Mouse (Mus musculus): Measurements from ENCODE around the gene Olfr1392. TPM values are rescaled to one million over a fixed set of nuclear protein-coding genes. Genes with fewer than 3 reads are reported as not detected.

Olfr1392 gene
- polyA plus RNA-seq, 1 experiment from 2014 or later: not detected

- Histone ChIP-seq H3K4me2 (ENCODE audit: low read length) (no peak overlapping the region), H3K4me1 (ENCODE audit: control insufficient read depth, insufficient read depth, low read length) (no peaks in the 10 kb centered on the region), H3K27me3 (replicated peaks; ENCODE audit: control insufficient read depth, insufficient read depth, low read length) (no peaks in the 10 kb centered on the region), H3K36me3 (ENCODE audit: control insufficient read depth, insufficient read depth, low read length) (peaks cover 26% of the 10 kb centered on the region), H3K27ac (ENCODE audit: low read depth, low read length) (no peak overlapping the region), H3K9ac (ENCODE audit: low read length) (no peak overlapping the region), H3K4me3 (ENCODE audit: low read depth, low read length) (no peak overlapping the region), H3K9me3 (replicated peaks; ENCODE audit: control insufficient read depth, low read length) (no peaks in the 10 kb centered on the region)
- DNase-seq (ENCODE audit: low spot score): no peak
- ATAC-seq: no peak
- 94% methylated on average over 14 of the region's 14 CpGs for WGBS
Measured at GRCm38 (mm10) chr11:49261313-49261855, 23.7 kb upstream of the Olfr1392 start.

- H3K9ac ChIP-seq (ENCODE audit: low read length): no peak overlapping the region
- H3K27ac ChIP-seq (ENCODE audit: low read depth, low read length): no peak overlapping the region
- no peaks in the 10 kb centered on the region for H3K9me3 ChIP-seq (replicated peaks; ENCODE audit: control insufficient read depth, low read length)
- H3K4me3 ChIP-seq (ENCODE audit: low read depth, low read length): no peak overlapping the region
- ATAC-seq: no peak
- no peaks in the 10 kb centered on the region for H3K4me1 ChIP-seq (ENCODE audit: control insufficient read depth, insufficient read depth, low read length)
- H3K4me2 ChIP-seq (ENCODE audit: low read length): no peak overlapping the region
- 95% methylated on average over 5 of the region's 5 CpGs for WGBS
- no peak for DNase-seq (ENCODE audit: low spot score)
- H3K36me3 ChIP-seq (ENCODE audit: control insufficient read depth, insufficient read depth, low read length): peaks cover 26% of the 10 kb centered on the region
- H3K27me3 ChIP-seq (replicated peaks; ENCODE audit: control insufficient read depth, insufficient read depth, low read length): no peaks in the 10 kb centered on the region
Measured at GRCm38 (mm10) chr11:49262286-49262685, 22.8 kb upstream of the Olfr1392 start.

DNA sequence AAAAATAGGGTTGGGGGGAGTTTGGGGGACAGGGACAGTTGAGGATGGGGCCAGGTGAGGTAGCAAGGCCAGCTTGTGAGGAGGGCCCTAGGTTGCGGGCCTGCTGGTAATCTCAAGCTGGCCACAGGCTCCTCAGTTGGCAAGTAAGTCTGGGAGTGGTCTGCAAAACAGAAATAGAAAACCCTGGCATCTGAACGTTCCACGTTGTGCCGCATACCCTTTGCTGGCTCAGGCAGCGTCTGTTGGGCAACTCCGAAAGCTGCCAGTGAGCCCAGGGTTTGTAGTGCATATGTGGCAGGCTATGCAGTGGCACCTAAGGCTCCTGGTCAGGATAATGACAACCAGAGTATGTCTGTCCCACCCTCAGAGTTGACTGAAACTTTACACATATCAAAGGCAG lies 21.9 kb upstream of the Olfr1392 start:
- Histone ChIP-seq H3K4me1 (ENCODE audit: control insufficient read depth, insufficient read depth, low read length) (no peaks in the 10 kb centered on the region), H3K4me2 (ENCODE audit: low read length) (no peak overlapping the region), H3K9ac (ENCODE audit: low read length) (no peak overlapping the region), H3K27me3 (replicated peaks; ENCODE audit: control insufficient read depth, insufficient read depth, low read length) (no peaks in the 10 kb centered on the region), H3K27ac (ENCODE audit: low read depth, low read length) (no peak overlapping the region), H3K36me3 (ENCODE audit: control insufficient read depth, insufficient read depth, low read length) (peaks cover 26% of the 10 kb centered on the region), H3K9me3 (replicated peaks; ENCODE audit: control insufficient read depth, low read length) (no peaks in the 10 kb centered on the region), H3K4me3 (ENCODE audit: low read depth, low read length) (no peak overlapping the region)
- DNase-seq (ENCODE audit: low spot score) (no peak), ATAC-seq (no peak)
- 94% methylated on average over 6 of the region's 6 CpGs for WGBS

- H3K27me3 ChIP-seq (replicated peaks; ENCODE audit: control insufficient read depth, insufficient read depth, low read length): no peaks in the 10 kb centered on the region
- no peak overlapping the region for H3K4me3 ChIP-seq (ENCODE audit: low read depth, low read length)
- no peak for ATAC-seq
- H3K9ac ChIP-seq (ENCODE audit: low read length): no peak overlapping the region
- no peak for DNase-seq (ENCODE audit: low spot score)
- no peak overlapping the region for H3K4me2 ChIP-seq (ENCODE audit: low read length)
- 88% methylated on average over 7 of the region's 7 CpGs for WGBS
- H3K4me1 ChIP-seq (ENCODE audit: control insufficient read depth, insufficient read depth, low read length): no peaks in the 10 kb centered on the region
- no peaks in the 10 kb centered on the region for H3K9me3 ChIP-seq (replicated peaks; ENCODE audit: control insufficient read depth, low read length)
- peaks cover 22% of the 10 kb centered on the region for H3K36me3 ChIP-seq (ENCODE audit: control insufficient read depth, insufficient read depth, low read length)
- no peak overlapping the region for H3K27ac ChIP-seq (ENCODE audit: low read depth, low read length)
Measured at GRCm38 (mm10) chr11:49264081-49264480, 21.0 kb upstream of the Olfr1392 start.

GRCm38 (mm10) chr11:49264622-49265021 lies 20.5 kb upstream of the Olfr1392 start:
- Histone ChIP-seq H3K27me3 (replicated peaks; ENCODE audit: control insufficient read depth, insufficient read depth, low read length) (no peaks in the 10 kb centered on the region), H3K9ac (ENCODE audit: low read length) (no peak overlapping the region), H3K4me1 (ENCODE audit: control insufficient read depth, insufficient read depth, low read length) (no peaks in the 10 kb centered on the region), H3K27ac (ENCODE audit: low read depth, low read length) (no peak overlapping the region), H3K9me3 (replicated peaks; ENCODE audit: control insufficient read depth, low read length) (no peaks in the 10 kb centered on the region), H3K36me3 (ENCODE audit: control insufficient read depth, insufficient read depth, low read length) (peaks cover 22% of the 10 kb centered on the region), H3K4me2 (ENCODE audit: low read length) (no peak overlapping the region), H3K4me3 (ENCODE audit: low read depth, low read length) (no peak overlapping the region)
- 75% methylated on average over 11 of the region's 11 CpGs for WGBS
- no peak for ATAC-seq
- no peak for DNase-seq (ENCODE audit: low spot score)

GRCm38 (mm10) chr11:49265101-49265500 lies 20.0 kb upstream of the Olfr1392 start:
- Histone ChIP-seq H3K4me3 (ENCODE audit: low read depth, low read length) (no peak overlapping the region), H3K4me2 (ENCODE audit: low read length) (no peak overlapping the region), H3K27ac (ENCODE audit: low read depth, low read length) (no peak overlapping the region), H3K4me1 (ENCODE audit: control insufficient read depth, insufficient read depth, low read length) (no peaks in the 10 kb centered on the region), H3K9me3 (replicated peaks; ENCODE audit: control insufficient read depth, low read length) (no peaks in the 10 kb centered on the region), H3K27me3 (replicated peaks; ENCODE audit: control insufficient read depth, insufficient read depth, low read length) (no peaks in the 10 kb centered on the region), H3K36me3 (ENCODE audit: control insufficient read depth, insufficient read depth, low read length) (peaks cover 22% of the 10 kb centered on the region), H3K9ac (ENCODE audit: low read length) (no peak overlapping the region)
- ATAC-seq: no peak
- no peak for DNase-seq (ENCODE audit: low spot score)
- WGBS: 84% methylated on average over 8 of the region's 8 CpGs

GRCm38 (mm10) chr11:49266671-49267070 lies 18.4 kb upstream of the Olfr1392 start:
- 91% methylated on average over 6 of the region's 6 CpGs for WGBS
- no peak overlapping the region for H3K4me2 ChIP-seq (ENCODE audit: low read length)
- no peak for ATAC-seq

GRCm38 (mm10) chr11:49267316-49267715 lies 17.8 kb upstream of the Olfr1392 start:
- WGBS: 82% methylated on average over 10 of the region's 10 CpGs
- no peak overlapping the region for H3K9ac ChIP-seq (ENCODE audit: low read length)
- H3K4me2 ChIP-seq (ENCODE audit: low read length): no peak overlapping the region

More at GRCm38 (mm10) chr11:49266671-49267070, 18.4 kb upstream of the Olfr1392 start:
- no peak overlapping the region for H3K27ac ChIP-seq (ENCODE audit: low read depth, low read length)
- no peak for DNase-seq (ENCODE audit: low spot score)
- H3K36me3 ChIP-seq (ENCODE audit: control insufficient read depth, insufficient read depth, low read length): peaks cover 11% of the 10 kb centered on the region; the same call in 1 of the 2 replicates
- H3K9me3 ChIP-seq (replicated peaks; ENCODE audit: control insufficient read depth, low read length): no peaks in the 10 kb centered on the region
- no peak overlapping the region for H3K4me3 ChIP-seq (ENCODE audit: low read depth, low read length)
- no peaks in the 10 kb centered on the region for H3K4me1 ChIP-seq (ENCODE audit: control insufficient read depth, insufficient read depth, low read length)
- H3K27me3 ChIP-seq (replicated peaks; ENCODE audit: control insufficient read depth, insufficient read depth, low read length): no peaks in the 10 kb centered on the region
- H3K9ac ChIP-seq (ENCODE audit: low read length): no peak overlapping the region

GRCm38 (mm10) chr11:49267970-49268579 lies 17.0 kb upstream of the Olfr1392 start:
- Histone ChIP-seq H3K4me3 (ENCODE audit: low read depth, low read length) (no peak overlapping the region), H3K36me3 (ENCODE audit: control insufficient read depth, insufficient read depth, low read length) (no peaks in the 10 kb centered on the region), H3K27ac (ENCODE audit: low read depth, low read length) (no peak overlapping the region), H3K27me3 (replicated peaks; ENCODE audit: control insufficient read depth, insufficient read depth, low read length) (no peaks in the 10 kb centered on the region), H3K4me2 (ENCODE audit: low read length) (no peak overlapping the region), H3K9me3 (replicated peaks; ENCODE audit: control insufficient read depth, low read length) (no peaks in the 10 kb centered on the region), H3K9ac (ENCODE audit: low read length) (no peak overlapping the region), H3K4me1 (ENCODE audit: control insufficient read depth, insufficient read depth, low read length) (no peaks in the 10 kb centered on the region)
- no peak for DNase-seq (ENCODE audit: low spot score)
- 83% methylated on average over 15 of the region's 15 CpGs for WGBS
- ATAC-seq: no peak

More at GRCm38 (mm10) chr11:49267316-49267715, 17.8 kb upstream of the Olfr1392 start:
- Histone ChIP-seq H3K9me3 (replicated peaks; ENCODE audit: control insufficient read depth, low read length) (no peaks in the 10 kb centered on the region), H3K4me1 (ENCODE audit: control insufficient read depth, insufficient read depth, low read length) (no peaks in the 10 kb centered on the region), H3K4me3 (ENCODE audit: low read depth, low read length) (no peak overlapping the region), H3K27me3 (replicated peaks; ENCODE audit: control insufficient read depth, insufficient read depth, low read length) (no peaks in the 10 kb centered on the region), H3K36me3 (ENCODE audit: control insufficient read depth, insufficient read depth, low read length) (peaks cover 4% of the 10 kb centered on the region; the same call in 1 of the 2 replicates), H3K27ac (ENCODE audit: low read depth, low read length) (no peak overlapping the region)
- DNase-seq (ENCODE audit: low spot score) (no peak), ATAC-seq (no peak)
